Mouse (Mus musculus): ENCODE data around the gene Lgr6.

GRCm38 (mm10) chr1:134996471-134996870 is 108.6 kb downstream of the Lgr6 start:
- TF ChIP-seq CTCF (IDR thresholded peaks at IDR 0.05; ENCODE audit: borderline replicate concordance, insufficient read depth, low read depth, low read length) (no peak), POLR2A (IDR thresholded peaks at IDR 0.05; ENCODE audit: borderline replicate concordance, insufficient read depth, low read length) (no peak)

Measured in cerebellum, adult 2 months (tissue).